Mouse (Mus musculus): Measurements from ENCODE around the gene Zfp383. TPM values are rescaled to one million over a fixed set of nuclear protein-coding genes. Genes with fewer than 3 reads are reported as not detected.

Gene Zfp383
- total and polyA plus RNA-seq, 2 experiments = 0.51 to 3.2 TPM

- Histone ChIP-seq H3K9ac (ENCODE audit: low read depth, low read length) (no peak overlapping the region), H3K27ac (replicated peaks; ENCODE audit: insufficient read depth, low read depth, low read length) (no peak overlapping the region), H3K4me3 (ENCODE audit: insufficient read depth, low read depth, low read length) (no peak overlapping the region), H3K4me1 (ENCODE audit: control insufficient read depth, insufficient read depth, low read length) (no peaks in the 10 kb centered on the region), H3K79me2 (ENCODE audit: control insufficient read depth, insufficient read depth, low read length) (no peaks in the 10 kb centered on the region), H3K36me3 (ENCODE audit: control insufficient read depth, insufficient read depth, low read length) (peaks cover 9% of the 10 kb centered on the region), H3K27me3 (ENCODE audit: control insufficient read depth, insufficient read depth, low read length) (peaks cover 2% of the 10 kb centered on the region; the same call in 1 of the 2 replicates)
- no peak for DNase-seq (ENCODE audit: extremely low read depth, low read depth, low spot score)
- TF ChIP-seq CTCF (IDR thresholded peaks at IDR 0.05; ENCODE audit: low read depth, low read length) (no peak), POLR2A (IDR thresholded peaks at IDR 0.05; ENCODE audit: extremely low read depth, insufficient read depth, low read length) (no peak)
- WGBS = 83% methylated on average over 7 of the region's 7 CpGs
Measured at GRCm38 (mm10) chr7:29880056-29880455, 28.0 kb upstream of the Zfp383 start.

DNA sequence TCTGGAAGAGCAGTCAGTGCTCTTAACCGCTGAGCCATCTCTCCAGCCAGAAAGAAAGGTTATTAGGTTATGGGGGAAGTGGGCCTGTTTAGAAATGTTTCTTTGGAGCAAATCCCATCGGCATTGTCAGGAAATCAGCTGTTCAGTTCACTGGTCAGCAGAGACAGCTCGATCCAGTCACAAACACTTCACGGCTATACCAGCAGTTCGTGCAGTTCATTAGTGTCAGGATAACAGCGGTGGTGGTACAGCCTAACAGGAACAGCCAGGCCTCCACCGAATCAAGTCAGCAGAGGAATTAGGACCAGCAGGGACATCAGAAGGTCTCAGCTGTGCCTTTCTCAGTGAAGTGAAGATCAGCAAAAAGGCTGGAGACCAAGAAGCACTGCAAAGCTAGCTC, 27.1 kb upstream of the Zfp383 start:
- no peak for TF ChIP-seq CTCF (IDR thresholded peaks at IDR 0.05; ENCODE audit: low read depth, low read length)
- TF ChIP-seq POLR2A (IDR thresholded peaks at IDR 0.05; ENCODE audit: extremely low read depth, insufficient read depth, low read length) = no peak
- H3K4me3 ChIP-seq (ENCODE audit: insufficient read depth, low read depth, low read length) = no peak overlapping the region
- 93% methylated on average over 7 of the region's 7 CpGs for WGBS
- no peaks in the 10 kb centered on the region for H3K79me2 ChIP-seq (ENCODE audit: control insufficient read depth, insufficient read depth, low read length)
- no peaks in the 10 kb centered on the region; the same call in 1 of the 2 replicates for H3K27me3 ChIP-seq (ENCODE audit: control insufficient read depth, insufficient read depth, low read length)
- H3K36me3 ChIP-seq (ENCODE audit: control insufficient read depth, insufficient read depth, low read length) = 0 out of 2 replicates have a peak, but pooled peaks cover under 1% of the 10 kb centered on the region
- no peak for DNase-seq (ENCODE audit: extremely low read depth, low read depth, low spot score)
- H3K9ac ChIP-seq (ENCODE audit: low read depth, low read length) = no peak overlapping the region
- no peak overlapping the region for H3K27ac ChIP-seq (replicated peaks; ENCODE audit: insufficient read depth, low read depth, low read length)
- H3K4me1 ChIP-seq (ENCODE audit: control insufficient read depth, insufficient read depth, low read length) = no peaks in the 10 kb centered on the region

- Histone ChIP-seq H3K79me2 (ENCODE audit: control insufficient read depth, insufficient read depth, low read length) (no peaks in the 10 kb centered on the region), H3K27me3 (ENCODE audit: control insufficient read depth, insufficient read depth, low read length) (no peaks in the 10 kb centered on the region), H3K36me3 (ENCODE audit: control insufficient read depth, insufficient read depth, low read length) (peaks cover 16% of the 10 kb centered on the region), H3K4me3 (ENCODE audit: insufficient read depth, low read depth, low read length) (no peak overlapping the region), H3K4me1 (ENCODE audit: control insufficient read depth, insufficient read depth, low read length) (no peaks in the 10 kb centered on the region), H3K9ac (ENCODE audit: low read depth, low read length) (no peak overlapping the region), H3K27ac (replicated peaks; ENCODE audit: insufficient read depth, low read depth, low read length) (no peak overlapping the region)
- DNase-seq (ENCODE audit: extremely low read depth, low read depth, low spot score) = no peak
- 99% methylated on average over 7 of the region's 7 CpGs for WGBS
- no peak for TF ChIP-seq POLR2A (IDR thresholded peaks at IDR 0.05; ENCODE audit: extremely low read depth, insufficient read depth, low read length)
- TF ChIP-seq CTCF (IDR thresholded peaks at IDR 0.05; ENCODE audit: low read depth, low read length) = no peak
Measured at GRCm38 (mm10) chr7:29890501-29890900, 17.5 kb upstream of the Zfp383 start.

GRCm38 (mm10) chr7:29892756-29893155, 15.3 kb upstream of the Zfp383 start:
- Histone ChIP-seq H3K4me3 (ENCODE audit: insufficient read depth, low read depth, low read length) (no peak overlapping the region), H3K36me3 (ENCODE audit: control insufficient read depth, insufficient read depth, low read length) (peaks cover 36% of the 10 kb centered on the region), H3K27ac (replicated peaks; ENCODE audit: insufficient read depth, low read depth, low read length) (no peak overlapping the region), H3K4me1 (ENCODE audit: control insufficient read depth, insufficient read depth, low read length) (no peaks in the 10 kb centered on the region), H3K79me2 (ENCODE audit: control insufficient read depth, insufficient read depth, low read length) (no peaks in the 10 kb centered on the region), H3K27me3 (ENCODE audit: control insufficient read depth, insufficient read depth, low read length) (no peaks in the 10 kb centered on the region), H3K9ac (ENCODE audit: low read depth, low read length) (no peak overlapping the region)
- 97% methylated on average over 4 of the region's 4 CpGs for WGBS
- TF ChIP-seq POLR2A (IDR thresholded peaks at IDR 0.05; ENCODE audit: extremely low read depth, insufficient read depth, low read length) (no peak), CTCF (IDR thresholded peaks at IDR 0.05; ENCODE audit: low read depth, low read length) (no peak)
- DNase-seq (ENCODE audit: extremely low read depth, low read depth, low spot score) = no peak

GRCm38 (mm10) chr7:29898351-29898750, 9.7 kb upstream of the Zfp383 start:
- peaks cover 69% of the 10 kb centered on the region for H3K36me3 ChIP-seq (ENCODE audit: control insufficient read depth, insufficient read depth, low read length)
- H3K4me1 ChIP-seq (ENCODE audit: control insufficient read depth, insufficient read depth, low read length) = no peaks in the 10 kb centered on the region
- no peaks in the 10 kb centered on the region for H3K79me2 ChIP-seq (ENCODE audit: control insufficient read depth, insufficient read depth, low read length)
- no peaks in the 10 kb centered on the region for H3K27me3 ChIP-seq (ENCODE audit: control insufficient read depth, insufficient read depth, low read length)
- TF ChIP-seq CTCF (IDR thresholded peaks at IDR 0.05; ENCODE audit: low read depth, low read length) = no peak
- WGBS = 95% methylated on average over 4 of the region's 4 CpGs
- H3K27ac ChIP-seq (replicated peaks; ENCODE audit: insufficient read depth, low read depth, low read length) = no peak overlapping the region
- H3K4me3 ChIP-seq (ENCODE audit: insufficient read depth, low read depth, low read length) = no peak overlapping the region
- no peak overlapping the region for H3K9ac ChIP-seq (ENCODE audit: low read depth, low read length)
- DNase-seq (ENCODE audit: extremely low read depth, low read depth, low spot score) = no peak

GRCm38 (mm10) chr7:29904101-29904500, 3.9 kb upstream of the Zfp383 start:
- Histone ChIP-seq H3K4me3 (ENCODE audit: insufficient read depth, low read depth, low read length) (no peak overlapping the region), H3K27me3 (ENCODE audit: control insufficient read depth, insufficient read depth, low read length) (no peaks in the 10 kb centered on the region), H3K79me2 (ENCODE audit: control insufficient read depth, insufficient read depth, low read length) (no peaks in the 10 kb centered on the region; the same call in 1 of the 2 replicates), H3K36me3 (ENCODE audit: control insufficient read depth, insufficient read depth, low read length) (peaks cover 29% of the 10 kb centered on the region), H3K4me1 (ENCODE audit: control insufficient read depth, insufficient read depth, low read length) (no peaks in the 10 kb centered on the region), H3K27ac (replicated peaks; ENCODE audit: insufficient read depth, low read depth, low read length) (no peak overlapping the region), H3K9ac (ENCODE audit: low read depth, low read length) (no peak overlapping the region)
- TF ChIP-seq CTCF (IDR thresholded peaks at IDR 0.05; ENCODE audit: low read depth, low read length) = no peak
- DNase-seq (ENCODE audit: extremely low read depth, low read depth, low spot score) = no peak
- 96% methylated on average over 4 of the region's 4 CpGs for WGBS
